Mouse (Mus musculus): ENCODE data around the gene Fam107a.

Fam107a gene

DNA sequence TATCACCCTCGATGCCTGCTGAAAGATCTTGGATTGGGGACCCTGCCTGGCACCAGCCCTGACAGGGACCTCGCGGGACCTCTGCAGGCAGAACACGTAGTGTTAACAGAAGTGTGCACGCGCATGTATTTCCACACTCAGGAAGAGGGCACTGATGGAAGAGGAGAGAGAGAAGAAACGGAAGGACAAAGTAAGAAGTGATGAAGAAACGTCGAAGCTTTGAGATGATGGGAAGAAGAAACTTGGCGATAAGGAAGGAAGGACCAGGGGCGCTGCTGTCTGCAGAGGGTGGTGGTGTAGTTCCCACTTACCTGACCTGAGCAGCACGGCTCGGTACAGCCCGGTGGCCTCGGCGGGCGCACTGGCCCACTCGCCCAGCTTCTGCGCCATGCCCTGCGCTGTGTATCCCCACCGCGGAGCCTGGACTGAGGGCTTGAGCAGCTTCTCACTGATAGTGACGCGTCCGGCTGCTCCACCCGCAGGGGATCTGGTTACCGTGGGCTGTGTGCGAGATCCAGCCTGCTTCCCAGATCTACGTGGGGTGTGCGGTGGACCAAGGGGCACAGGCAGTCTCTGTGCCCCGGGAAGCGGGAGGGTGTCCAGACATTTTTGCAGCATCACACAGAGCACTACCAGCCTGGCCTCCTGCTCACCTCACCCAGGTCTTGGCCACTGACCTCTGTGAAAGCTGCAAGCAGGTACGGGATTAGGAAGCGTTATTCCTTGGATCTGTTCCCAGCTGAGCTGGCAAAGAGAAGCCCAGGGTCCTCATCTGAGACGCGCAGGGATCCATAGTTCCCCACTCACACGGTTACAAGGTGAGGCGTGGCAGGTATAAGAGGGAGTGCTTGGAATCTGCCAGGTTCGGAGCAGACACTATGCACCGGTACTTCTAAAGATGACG, at the start of gene Fam107a:
Gene Fam107a (minus strand): TSS at position 830 of the 904 bp plus-strand sequence.
- no peak for DNase-seq (ENCODE audit: low read depth in 2 of 2, low spot score in 2 of 2)

DNA sequence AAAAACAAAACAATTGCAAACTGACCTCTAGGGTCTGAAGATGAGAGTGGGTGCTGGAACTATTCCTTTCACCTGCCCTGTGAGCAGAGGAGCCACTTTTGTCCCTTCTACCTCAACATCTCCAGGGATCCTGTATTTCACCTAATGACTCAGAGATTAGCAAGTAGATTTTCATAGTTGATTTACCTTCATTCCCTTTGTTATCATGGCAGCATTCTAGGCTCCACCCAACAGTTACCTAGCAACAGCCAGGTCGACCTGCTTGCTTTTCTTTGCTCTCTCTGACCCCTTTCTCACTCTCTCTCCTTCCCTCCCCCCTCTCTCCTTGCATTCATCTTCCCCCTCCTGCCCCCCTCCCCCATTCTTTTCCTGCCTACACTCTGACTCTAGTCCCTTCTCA, 49.3 kb upstream of the Fam107a start:
- DNase-seq (ENCODE audit: low read depth in 2 of 2, low spot score in 2 of 2) = no peak

DNA sequence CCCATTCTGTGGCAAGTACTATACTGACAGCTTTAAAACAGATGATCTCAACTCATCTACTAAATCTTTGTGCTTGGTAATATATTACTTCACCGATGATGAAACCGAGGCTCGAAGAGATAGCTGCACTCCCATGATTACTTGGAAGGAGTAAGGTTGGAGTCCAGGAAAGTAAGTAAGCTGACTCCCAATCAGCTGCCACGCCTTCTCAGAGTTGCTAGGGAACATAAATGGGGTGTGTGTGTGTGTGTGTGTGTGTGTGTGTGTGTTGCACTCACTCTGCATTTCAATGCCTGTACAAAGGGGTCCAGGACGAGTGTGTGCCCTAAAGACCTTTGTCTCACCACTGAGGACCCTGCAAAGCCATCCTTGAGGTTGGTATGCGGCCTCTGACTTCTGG, 48.0 kb upstream of the Fam107a start:
- DNase-seq (ENCODE audit: low read depth in 2 of 2, low spot score in 2 of 2) = no peak

DNA sequence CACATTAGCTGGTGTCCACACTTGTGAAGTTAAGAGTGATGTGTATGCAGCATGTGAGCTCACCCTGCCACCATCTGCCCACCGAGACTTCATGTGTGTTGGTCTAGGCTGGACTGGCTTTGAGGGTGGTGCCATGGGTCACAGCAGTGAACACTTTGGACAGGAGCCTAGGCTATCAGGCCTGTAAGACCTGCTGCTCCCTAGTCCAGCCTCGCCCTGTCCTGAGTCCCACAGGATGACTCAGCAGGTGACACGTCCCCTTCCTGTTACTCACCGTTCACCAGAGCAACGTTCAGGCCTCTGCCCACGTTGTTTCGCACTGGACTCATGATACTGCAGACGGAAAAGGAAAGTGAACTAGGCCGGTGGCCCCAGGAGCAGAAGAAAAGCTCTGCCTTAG, 39.0 kb upstream of the Fam107a start:
- DNase-seq (ENCODE audit: low read depth in 2 of 2, low spot score in 2 of 2) = no peak

DNA sequence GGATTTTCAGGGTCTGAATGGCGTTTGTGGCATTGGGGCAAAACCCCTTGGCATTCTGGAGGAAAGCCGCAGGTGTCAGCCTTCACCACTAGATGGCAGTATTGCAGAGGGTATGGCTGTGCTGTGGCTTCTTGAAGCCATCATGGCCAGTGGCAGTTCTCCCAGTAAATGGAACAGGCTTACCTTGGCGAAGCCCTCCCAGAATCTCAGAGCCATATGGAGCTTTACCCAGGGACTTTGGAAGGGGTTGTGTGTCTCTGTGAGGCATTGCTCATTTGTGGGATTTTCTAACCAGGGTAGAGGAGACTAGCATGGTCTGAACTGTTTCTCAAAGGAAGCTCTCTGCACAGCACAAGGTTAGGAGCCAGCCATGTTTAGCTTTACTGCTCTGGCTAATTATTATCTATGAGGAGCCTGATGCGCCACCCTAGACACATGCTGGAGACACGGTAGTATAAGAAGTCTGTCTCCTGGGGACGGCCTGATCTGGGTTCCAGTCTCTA, 38.2 kb upstream of the Fam107a start:
- peak; percentile 16 to 46 for DNase-seq (ENCODE audit: low read depth in 2 of 2, low spot score in 2 of 2)

DNA sequence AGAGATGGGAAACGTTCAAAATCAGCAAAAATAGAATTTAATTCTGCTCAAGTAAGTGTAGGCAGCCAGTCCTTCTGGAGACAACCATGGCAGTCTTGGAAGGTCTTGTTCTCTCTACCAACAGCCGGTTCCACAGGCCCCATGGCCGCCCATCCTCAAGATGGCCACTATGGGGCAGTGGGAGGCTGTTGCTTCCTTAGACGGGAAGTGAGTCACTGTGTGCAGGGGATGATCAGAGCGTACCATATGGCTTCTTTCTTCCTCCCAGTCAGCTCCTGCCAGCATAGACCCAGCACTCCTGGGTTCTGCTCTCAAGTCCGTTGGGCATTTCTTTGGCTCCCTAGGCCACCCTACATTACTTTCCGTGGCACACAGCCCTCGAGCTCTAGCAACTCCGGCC, 31.1 kb upstream of the Fam107a start:
- no peak for DNase-seq (ENCODE audit: low read depth in 2 of 2, low spot score in 2 of 2)

DNA sequence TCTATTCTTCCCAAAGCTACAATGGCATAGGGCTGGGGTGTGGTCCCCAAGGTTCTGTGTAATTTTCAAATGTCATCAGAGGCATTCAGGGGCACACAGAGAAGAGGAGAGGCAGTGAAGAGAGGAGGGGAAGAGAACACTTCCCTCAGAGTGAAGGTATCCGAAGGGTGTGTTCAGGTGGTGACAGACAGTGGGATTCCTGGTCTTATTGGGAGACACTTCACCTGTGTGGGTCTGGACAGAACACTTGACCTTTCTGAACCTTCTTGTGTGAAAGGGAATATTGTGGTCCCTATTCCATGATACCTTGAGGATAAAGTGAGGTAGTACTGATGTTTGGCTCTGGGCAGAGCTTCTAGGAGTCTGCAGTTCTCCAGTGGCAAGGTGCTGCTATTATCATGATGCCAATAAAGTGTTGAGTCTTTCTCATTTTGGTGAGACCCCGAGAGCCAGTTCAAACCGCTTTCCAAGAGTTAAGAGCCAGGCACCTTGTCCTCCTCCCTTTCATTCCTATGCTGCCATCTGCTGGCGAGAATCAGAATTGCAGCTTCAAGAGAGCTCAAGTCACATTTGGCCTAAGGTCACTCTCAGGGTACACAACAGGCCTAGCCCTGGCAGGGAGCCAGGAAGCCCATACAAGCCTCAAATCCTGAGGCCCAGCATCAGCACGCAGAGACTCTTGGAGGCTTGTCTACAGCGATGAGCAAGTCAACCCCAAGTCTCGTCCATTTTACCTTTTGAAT, 28.6 kb upstream of the Fam107a start:
- DNase-seq (ENCODE audit: low read depth in 2 of 2, low spot score in 2 of 2) = peak; percentile 54 to 60

DNA sequence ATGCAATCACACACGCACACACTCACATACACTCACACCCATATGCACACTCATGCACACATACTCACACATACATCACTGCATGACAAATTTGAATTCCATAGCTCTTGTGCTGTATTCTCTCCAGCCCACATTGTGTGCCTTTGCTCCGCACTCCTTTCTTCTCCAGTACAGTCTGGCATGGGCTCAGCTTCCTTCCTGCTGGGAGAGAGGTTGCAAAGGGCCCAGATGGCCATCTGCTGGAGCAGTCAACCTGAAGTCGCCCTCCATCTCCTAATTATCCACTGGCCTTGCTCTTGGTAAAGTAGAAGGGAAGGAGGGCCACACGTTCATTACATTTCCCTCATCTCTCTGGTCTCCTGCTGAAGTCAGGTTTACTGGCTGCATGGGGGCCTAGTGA, 27.7 kb upstream of the Fam107a start:
- no peak for DNase-seq (ENCODE audit: low read depth in 2 of 2, low spot score in 2 of 2)

DNA sequence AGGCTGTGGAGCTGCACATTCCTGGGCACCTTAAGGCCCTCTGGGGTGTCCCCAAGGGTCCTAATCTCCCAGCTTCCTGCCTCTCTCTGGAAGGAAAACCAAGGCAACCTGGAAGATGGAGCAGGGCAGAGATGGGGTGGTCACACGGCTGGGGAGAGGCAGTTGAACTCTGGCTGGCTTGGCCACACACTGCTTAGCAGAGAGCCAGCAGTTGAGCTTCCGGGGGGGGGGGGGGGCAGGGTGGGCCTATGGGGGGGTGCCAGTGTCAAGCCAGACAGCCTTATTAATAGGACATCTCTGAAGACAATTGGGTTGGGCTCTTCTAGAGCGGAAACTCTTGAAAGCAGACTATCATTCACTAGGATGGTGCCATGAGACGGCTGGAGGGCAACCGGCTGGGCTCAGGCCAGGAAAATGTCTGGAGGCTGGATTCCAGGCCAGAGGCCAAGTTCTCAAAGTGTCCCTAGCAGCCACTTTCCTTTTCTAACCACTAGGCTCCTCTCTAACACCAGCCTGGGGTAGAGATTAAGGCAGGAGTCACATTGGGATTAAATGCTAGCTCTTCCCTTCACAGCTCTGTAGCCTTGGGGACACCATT, 24.8 kb upstream of the Fam107a start:
- DNase-seq (ENCODE audit: low read depth in 2 of 2, low spot score in 2 of 2) = no peak

DNA sequence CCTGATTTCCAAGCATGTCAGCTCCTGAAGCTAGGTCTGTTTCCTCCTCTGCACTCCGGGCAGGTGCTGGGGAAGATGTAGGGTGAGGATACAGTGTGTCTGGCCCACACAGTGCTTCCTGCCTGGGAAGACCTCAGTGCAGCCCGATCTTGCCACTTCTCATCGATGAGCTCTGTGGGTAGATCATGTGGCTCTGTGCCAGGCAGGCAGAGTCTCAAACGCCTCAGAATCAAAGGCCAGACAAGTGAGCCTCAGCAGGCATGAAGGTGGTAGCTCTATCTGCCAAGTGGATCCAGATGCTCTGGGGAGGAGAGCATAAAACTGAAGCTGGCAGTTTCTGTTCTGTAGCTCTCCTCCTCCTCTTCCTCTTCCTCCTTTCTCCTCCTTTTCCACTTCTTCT, 22.4 kb upstream of the Fam107a start:
- DNase-seq (ENCODE audit: low read depth in 2 of 2, low spot score in 2 of 2) = no peak

DNA sequence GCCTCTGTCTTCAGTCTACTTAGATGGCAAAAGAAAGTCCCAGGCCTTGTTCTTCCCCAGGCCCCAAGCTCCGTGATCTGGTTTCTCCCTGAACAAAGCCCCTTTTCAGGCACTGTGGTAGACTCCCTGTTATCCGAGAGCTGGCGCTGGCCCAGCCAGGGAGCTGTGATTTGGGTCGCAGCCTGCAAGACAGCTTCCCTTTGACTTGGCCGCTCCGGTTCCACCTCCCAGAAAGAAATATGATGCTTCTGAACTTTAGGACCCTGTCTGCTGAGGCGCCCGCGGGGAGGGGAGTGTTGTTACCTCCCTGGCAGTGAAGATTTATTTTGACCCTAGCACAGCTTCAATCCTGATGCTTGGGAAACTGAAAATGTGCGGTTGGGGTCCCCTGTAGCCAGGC, 18.1 kb upstream of the Fam107a start:
- no peak for DNase-seq (ENCODE audit: low read depth in 2 of 2, low spot score in 2 of 2)

DNA sequence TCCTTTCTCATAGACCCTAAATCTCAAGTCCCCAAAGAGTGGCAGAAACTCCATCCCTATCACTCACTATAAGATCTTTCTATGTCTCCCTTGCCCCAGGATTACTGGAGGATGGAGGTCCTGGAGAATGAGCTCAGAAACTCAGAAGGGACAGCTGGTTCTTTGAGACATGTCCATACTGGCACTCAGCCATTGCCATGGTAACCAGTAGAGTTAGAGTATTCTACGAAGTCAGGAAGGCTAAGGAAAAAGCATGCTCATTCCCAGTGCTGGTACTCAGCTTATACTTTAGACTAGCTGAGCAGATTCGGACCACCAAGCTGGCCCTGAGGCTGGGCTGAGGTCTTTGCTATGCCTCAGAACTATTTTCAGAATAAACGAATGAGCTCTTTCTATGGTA, 16.7 kb upstream of the Fam107a start:
- no peak for DNase-seq (ENCODE audit: low read depth in 2 of 2, low spot score in 2 of 2)

DNA sequence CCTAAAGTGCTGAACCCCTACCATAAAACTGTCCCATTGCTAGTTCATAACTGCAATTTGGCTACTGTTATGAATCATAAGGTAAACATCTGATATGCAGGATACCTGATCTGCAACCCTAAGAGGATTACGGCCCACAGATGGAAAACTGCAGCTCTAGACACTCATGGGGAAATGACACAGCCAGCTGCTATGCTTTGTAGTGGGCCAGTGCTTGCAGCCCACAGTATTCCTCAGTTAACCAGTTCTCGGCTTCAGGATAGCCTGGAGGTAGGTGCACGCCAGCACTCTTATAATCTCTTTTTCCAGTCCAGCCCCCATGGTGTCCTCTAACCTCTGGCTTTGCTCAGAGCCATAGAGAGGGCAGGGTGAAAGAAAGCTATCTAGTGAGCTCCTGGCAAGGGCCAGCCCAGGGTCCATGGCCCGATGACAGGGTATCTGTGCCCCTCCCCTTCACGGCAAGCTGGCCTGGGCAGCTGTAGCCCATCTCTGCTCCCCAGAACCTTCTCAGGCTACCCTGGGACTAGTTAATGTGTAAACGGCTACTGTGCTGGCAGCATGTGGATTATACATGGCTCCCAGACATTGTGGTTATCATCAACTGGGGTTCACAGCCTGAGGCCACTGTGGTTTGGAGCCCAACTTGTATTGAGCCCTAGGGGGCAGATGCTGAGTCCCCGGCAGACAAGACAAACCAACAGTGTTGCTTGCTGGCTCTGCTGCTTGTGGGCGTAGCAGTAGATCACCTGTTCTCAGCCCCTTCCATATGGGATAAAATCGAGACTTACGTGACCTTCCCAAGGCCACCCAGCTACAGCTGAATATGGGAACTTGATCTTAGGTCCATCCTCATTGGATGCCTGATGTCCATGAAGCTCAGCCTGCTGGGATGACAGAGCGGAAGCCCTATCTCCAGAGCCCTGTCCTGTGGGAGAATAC, 14.8 kb upstream of the Fam107a start:
- no peak for DNase-seq (ENCODE audit: low read depth in 2 of 2, low spot score in 2 of 2)

DNA sequence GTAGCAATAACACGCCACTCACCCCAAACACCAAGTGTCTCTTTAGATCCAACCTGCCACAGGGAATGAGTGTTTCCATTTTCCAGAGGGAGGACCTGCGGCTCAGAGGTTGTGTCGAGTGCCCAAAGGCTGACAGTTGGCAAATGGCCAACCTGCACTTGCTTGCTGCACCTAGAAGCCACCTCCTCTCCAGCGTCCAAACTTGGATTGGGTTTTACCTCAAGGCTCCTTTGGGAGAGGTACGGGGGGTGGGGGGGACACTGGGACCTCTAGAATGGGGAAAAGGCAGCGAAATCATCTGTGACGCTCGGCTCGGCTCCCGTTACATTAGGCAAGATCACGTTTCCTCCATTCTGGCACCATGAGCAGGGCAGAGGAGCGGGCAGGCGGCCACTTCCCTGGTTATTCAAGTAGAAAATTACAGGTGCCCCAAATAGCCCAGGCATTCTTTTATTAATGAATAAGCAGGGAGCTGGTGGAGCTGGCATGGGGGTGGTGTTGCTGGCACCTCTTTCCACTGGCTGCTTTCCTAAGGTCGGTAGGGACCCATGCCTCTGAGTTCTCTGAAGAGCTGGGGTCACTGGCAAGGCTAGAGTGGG, 13.6 kb upstream of the Fam107a start:
- DNase-seq (ENCODE audit: low read depth in 2 of 2, low spot score in 2 of 2) = no peak

DNA sequence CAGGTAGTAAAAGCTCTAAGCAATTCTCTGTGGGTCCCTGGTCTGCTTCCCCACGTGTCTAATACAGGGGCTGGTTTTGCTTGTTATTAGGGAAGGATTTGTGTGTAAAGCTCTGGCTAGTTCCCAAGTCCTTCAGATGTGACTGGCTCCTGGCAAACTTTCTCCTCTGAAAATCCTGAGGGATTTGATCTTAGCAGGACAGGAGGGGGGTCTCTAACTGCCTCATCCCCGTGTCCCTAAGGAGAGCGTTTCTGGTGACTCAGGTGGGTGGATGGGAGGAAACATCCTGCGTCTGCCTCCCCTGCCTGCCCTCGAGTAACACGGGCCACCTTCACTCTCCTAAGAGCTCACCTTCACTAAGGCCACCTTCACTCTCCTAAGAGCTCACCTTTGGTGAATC, 12.6 kb upstream of the Fam107a start:
- no peak for DNase-seq (ENCODE audit: low read depth in 2 of 2, low spot score in 2 of 2)

DNA sequence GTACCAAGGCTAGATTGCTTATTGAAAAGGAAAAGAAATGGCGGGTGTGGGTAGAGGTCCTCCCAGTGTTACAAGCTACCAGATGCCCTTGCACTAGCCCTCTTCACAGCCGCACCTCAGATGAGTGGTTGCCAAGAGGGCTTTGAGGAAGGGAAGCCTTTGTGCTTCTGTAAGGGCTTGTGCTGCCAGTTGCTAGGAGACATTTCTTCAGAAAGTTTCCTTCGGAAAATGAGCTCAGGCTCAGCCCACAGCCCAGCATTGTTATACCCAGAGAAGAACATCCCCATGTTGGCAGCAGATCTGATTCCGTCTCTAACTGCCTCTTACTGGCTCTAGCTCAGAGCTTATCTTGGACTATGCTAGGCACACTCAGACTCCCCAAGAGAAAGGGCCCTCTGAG, 11.7 kb upstream of the Fam107a start:
- no peak for DNase-seq (ENCODE audit: low read depth in 2 of 2, low spot score in 2 of 2)

DNA sequence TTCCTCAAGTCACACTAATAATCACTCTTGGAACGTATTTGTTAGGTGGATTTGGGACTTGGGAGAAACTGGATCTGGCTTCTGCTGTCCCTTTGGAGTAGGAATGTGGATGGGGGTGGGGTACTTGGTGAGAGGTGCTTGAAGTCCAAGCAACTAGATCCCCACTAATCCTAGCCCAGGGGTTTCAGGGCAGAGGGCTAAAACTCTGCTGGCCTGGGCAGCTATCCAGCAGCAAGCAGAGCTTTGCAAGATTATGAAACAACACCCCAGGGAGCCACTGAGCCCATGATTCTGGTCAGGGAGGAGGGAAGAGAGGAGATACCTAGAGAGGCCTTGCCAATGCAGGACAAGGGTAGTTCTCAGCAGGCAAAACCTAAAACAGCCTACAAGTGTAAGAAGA, 9.5 kb upstream of the Fam107a start:
- DNase-seq (ENCODE audit: low read depth in 2 of 2, low spot score in 2 of 2) = no peak

DNA sequence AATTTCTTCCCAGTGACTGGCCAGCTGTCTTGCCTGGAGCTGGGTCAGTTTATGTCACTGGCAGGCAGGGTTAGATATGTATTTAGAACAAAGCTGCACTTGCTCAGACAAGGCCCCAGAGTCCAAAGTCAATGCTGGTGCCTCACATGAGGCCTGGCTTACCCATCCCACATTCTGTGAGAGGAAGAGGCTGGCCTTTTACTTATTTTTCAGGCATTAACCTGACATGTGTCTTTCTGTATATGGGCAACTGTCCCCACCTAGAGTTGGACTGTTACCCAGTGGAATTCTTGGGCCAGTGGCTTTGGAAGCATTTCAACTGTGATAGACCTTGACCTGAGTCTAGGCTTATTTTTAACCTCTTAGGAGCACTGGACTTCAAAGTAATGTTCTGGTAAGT, 9.1 kb upstream of the Fam107a start:
- DNase-seq (ENCODE audit: low read depth in 2 of 2, low spot score in 2 of 2) = no peak

DNA sequence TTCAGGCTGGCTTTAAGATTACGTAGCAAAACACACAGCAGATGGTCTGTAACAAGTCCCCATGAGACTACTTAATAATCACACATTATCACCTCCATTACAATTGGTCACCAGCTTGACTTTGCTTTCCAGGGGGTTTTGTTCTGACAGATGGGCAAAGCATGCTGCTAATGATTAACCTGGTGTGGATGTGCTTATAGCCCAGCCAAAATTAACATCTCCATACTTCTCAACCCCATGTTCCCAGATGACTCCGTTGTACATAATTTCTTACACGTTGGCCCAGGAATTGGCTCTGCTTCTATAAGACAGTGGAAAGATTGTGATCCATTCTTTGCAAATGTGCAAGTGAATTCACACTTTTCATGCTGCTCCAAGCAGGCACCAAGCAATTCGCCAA, 7.9 kb upstream of the Fam107a start:
- DNase-seq (ENCODE audit: low read depth in 2 of 2, low spot score in 2 of 2) = no peak

DNA sequence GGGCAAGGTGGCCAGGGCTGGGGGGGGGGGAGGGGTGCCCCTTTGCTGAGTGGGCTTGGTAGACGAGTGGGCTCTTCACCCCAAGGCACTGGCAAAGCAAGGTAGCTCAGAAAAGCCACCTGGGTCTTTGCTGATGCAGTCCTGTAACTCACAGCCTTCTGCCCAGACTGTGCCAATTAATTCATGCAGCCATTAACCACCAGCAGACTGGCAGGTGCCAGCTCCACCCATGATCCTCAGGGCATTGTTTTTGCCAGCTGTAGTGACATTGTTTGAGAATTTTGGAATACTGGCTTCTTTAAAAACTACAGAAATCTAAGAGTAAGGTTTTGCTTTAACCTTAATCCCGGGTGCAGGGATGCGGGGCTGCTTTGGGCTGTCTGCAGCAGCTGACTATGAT, 2.7 kb upstream of the Fam107a start:
- DNase-seq (ENCODE audit: low read depth in 2 of 2, low spot score in 2 of 2) = no peak

Measured in CD8-positive naive resting alpha-beta T cell, adult 2 months (primary cell).